Mouse (Mus musculus) lung, postnatal 0 days (tissue): Measurements from ENCODE around the gene Nsf. TPM values are rescaled to one million over a fixed set of nuclear protein-coding genes. Genes with fewer than 3 reads are reported as not detected.

Experiments used
- ATAC-seq: fragments of 200-750 bp; cut with Nextera tagmentation; 2 replicates; pipeline ENCODE4 v1.8.0; 2017; ENCODE audit warnings: moderate library complexity
- DNase-seq: peaks from one replicate; pipeline ENCODE4 v3.0.0-alpha.2; 2016; ENCODE audit warnings: low spot score
- H3K27ac ChIP-seq: fragments of 300-500 bp; sonication (generic); 2 replicates; pipeline ENCODE4 v1.5.1; 2014; ENCODE audit warnings: antibody characterized with exemption, mild to moderate bottlenecking, low read length, mixed read lengths
- H3K27me3 ChIP-seq: fragments of 300-500 bp; sonication (generic); replicated peaks from 2 replicates; pipeline ENCODE4 v1.6.1; 2014; ENCODE audit warnings: low read length, mixed read lengths; ENCODE audit not compliant: insufficient read depth
- H3K36me3 ChIP-seq: fragments of 300-500 bp; sonication (generic); 2 replicates; pipeline ENCODE4 v1.6.1; 2014; ENCODE audit warnings: low read length, mixed read lengths; ENCODE audit not compliant: insufficient read depth
- H3K4me1 ChIP-seq: fragments of 300-500 bp; sonication (generic); 2 replicates; pipeline ENCODE4 v1.6.1; 2014; ENCODE audit warnings: antibody characterized with exemption, low read depth, low read length, mixed read lengths; ENCODE audit not compliant: insufficient read depth
- H3K4me2 ChIP-seq: fragments of 300-500 bp; sonication (generic); replicated peaks from 2 replicates; pipeline ENCODE4 v1.6.1; 2014; ENCODE audit warnings: low read depth, mild to moderate bottlenecking, low read length, moderate library complexity, mixed read lengths
- H3K4me3 ChIP-seq: fragments of 300-500 bp; sonication (generic); 2 replicates; pipeline ENCODE4 v1.5.1; 2014; ENCODE audit warnings: low read depth, low read length
- H3K9ac ChIP-seq: fragments of 300-500 bp; sonication (generic); replicated peaks from 2 replicates; pipeline ENCODE4 v1.6.1; 2014; ENCODE audit warnings: low read depth, mild to moderate bottlenecking
- H3K9me3 ChIP-seq: fragments of 300-500 bp; sonication (generic); 2 replicates; pipeline ENCODE4 v1.6.1; 2016; ENCODE audit warnings: low read length, mixed read lengths
- CTCF ChIP-seq: IDR thresholded peaks from 2 replicates; pipeline ENCODE4 v1.5.1; 2016; ENCODE audit warnings: antibody characterized with exemption, mild to moderate bottlenecking
- EP300 ChIP-seq: IDR thresholded peaks from 2 replicates; pipeline ENCODE4 v1.6.1; 2016; ENCODE audit warnings: antibody characterized with exemption, mild to moderate bottlenecking, control low read depth
- WGBS: fragments of 180-500 bp; shearing (Covaris S2); extraction: QIAGEN DNeasy Blood & Tissue Kit; methylation state at CpG from one replicate; pipeline ENCODE4 v1.1.7; 2014; 5-methylcytosine and 5-hydroxymethylcytosine counted together
- polyA plus RNA-seq: library from polyadenylated mRNA; unstranded; fragments of >200 nt; fragmentation: Nextera tagmentation; extraction: Ambion mirVana; gene quantifications from 2 replicates; pipeline ENCODE4 v1.2.1, GENCODE M21; 2015

Gene Nsf
- polyA plus RNA-seq, 1 experiment from 2014 or later = 47.3 TPM

DNA sequence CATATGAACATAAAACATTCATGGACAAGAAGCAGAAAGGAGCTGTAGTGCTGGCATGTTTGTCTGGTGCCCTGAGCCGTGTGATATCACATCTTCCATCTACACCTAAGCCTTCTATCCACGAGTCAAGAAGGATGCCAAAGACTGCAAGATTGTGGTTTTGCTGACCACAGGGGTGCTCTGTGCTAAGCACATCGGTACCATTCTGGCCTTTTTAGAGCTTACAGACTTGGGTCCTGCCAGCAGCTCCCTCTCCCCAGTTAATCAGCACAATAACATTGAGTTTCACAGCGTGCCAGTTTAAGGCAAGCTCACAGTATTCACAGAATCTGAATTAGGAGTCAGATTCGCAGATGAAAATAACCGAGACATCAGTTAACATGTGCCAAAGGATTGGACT lies 75.4 kb downstream of the Nsf start:
- WGBS = 79% methylated on average over 6 of the region's 6 CpGs
- no peaks in the 10 kb centered on the region for H3K36me3 ChIP-seq

DNA sequence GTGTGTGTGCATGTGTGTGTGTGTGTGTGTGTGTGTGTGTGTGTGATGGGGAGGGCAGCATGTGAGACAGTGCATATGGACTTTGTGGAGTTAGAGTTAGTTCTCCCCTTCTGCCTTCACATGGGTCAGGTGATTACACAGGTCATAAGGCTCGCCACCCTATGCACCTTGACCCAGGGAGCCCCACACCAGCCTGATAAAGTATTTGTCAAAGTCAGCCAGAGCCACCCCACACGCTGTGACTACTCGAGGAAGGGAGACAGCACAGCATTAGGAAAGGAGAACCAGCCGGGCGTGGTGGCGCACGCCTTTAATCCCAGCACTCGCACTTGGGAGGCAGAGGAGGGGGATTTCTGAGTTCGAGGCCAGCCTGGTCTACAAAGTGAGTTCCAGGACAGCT lies 83.5 kb downstream of the Nsf start:
- no peak for ATAC-seq
- peaks cover 5% of the 10 kb centered on the region for H3K36me3 ChIP-seq
- H3K9ac ChIP-seq = no peak overlapping the region
- no peak overlapping the region for H3K27ac ChIP-seq
- no peak overlapping the region for H3K4me3 ChIP-seq
- no peak for DNase-seq
- no peaks in the 10 kb centered on the region for H3K27me3 ChIP-seq
- no peaks in the 10 kb centered on the region for H3K4me1 ChIP-seq
- H3K4me2 ChIP-seq = no peak overlapping the region
- 84% methylated on average over 9 of the region's 9 CpGs for WGBS
- no peaks in the 10 kb centered on the region for H3K9me3 ChIP-seq
- TF ChIP-seq EP300 = no peak

More for the DNA sequence above, 75.4 kb downstream of the Nsf start:
- no peak overlapping the region for H3K4me2 ChIP-seq
- ATAC-seq = no peak
- no peak overlapping the region for H3K4me3 ChIP-seq
- no peak overlapping the region for H3K27ac ChIP-seq
- H3K9ac ChIP-seq = no peak overlapping the region
- DNase-seq = no peak
- no peaks in the 10 kb centered on the region for H3K4me1 ChIP-seq
- no peaks in the 10 kb centered on the region for H3K27me3 ChIP-seq
- TF ChIP-seq CTCF = no peak
- no peak for TF ChIP-seq EP300
- no peaks in the 10 kb centered on the region for H3K9me3 ChIP-seq

DNA sequence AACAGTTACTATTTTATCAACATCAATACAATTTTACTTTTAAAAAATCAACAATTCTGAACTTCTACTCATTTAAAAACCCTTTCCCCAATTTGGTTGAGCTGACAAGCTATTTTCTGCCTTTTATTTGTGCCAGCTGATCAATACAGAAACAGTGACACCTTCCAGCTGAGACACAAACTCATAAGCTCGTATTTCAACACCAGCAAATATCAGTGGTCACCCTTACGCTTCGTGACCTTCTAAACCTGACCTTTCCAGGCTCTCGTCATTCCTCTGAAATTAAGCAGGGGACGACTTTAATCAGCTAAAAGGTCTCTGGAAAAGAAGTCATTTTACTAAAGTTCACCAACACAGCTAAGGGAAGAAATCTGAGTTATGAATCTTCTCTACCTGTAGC lies 86.2 kb downstream of the Nsf start:
- 63% methylated on average over 5 of the region's 5 CpGs for WGBS
- Histone ChIP-seq H3K4me1 (no peaks in the 10 kb centered on the region), H3K9ac (no peak overlapping the region), H3K4me3 (no peak overlapping the region), H3K36me3 (peaks cover 5% of the 10 kb centered on the region), H3K27me3 (no peaks in the 10 kb centered on the region), H3K4me2 (no peak overlapping the region), H3K27ac (no peak overlapping the region), H3K9me3 (no peaks in the 10 kb centered on the region)
- no peak for DNase-seq
- no peak for ATAC-seq
- no peak for TF ChIP-seq CTCF
- TF ChIP-seq EP300 = no peak

DNA sequence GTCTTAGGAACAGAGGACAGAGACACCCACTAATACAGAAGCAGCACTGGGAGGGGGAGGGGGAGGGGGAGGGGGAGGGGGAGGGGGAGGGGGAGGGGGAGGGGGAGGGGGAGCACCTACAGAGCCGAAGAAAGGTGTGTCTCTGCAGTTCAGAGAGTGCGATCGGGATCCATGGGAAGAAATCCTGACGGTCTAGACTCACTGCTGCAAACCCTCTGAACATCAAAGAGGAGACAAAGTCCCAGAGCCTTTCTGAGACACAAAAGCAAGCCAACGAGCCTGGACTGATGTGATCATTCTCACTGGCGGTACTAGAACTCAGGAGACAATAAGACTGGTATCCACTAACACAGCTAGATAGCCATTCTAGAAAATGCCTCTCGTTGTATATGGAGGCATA lies 88.5 kb downstream of the Nsf start:
- DNase-seq = no peak
- no peak overlapping the region for H3K4me2 ChIP-seq
- no peak for ATAC-seq
- H3K4me1 ChIP-seq = no peaks in the 10 kb centered on the region
- no peaks in the 10 kb centered on the region for H3K27me3 ChIP-seq
- H3K27ac ChIP-seq = no peak overlapping the region
- TF ChIP-seq CTCF (no peak), EP300 (no peak)
- whole genome bisulfite sequencing = 84% methylated on average over 7 of the region's 7 CpGs
- H3K36me3 ChIP-seq = peaks cover 13% of the 10 kb centered on the region
- H3K9me3 ChIP-seq = no peaks in the 10 kb centered on the region
- H3K9ac ChIP-seq = no peak overlapping the region
- H3K4me3 ChIP-seq = no peak overlapping the region

DNA sequence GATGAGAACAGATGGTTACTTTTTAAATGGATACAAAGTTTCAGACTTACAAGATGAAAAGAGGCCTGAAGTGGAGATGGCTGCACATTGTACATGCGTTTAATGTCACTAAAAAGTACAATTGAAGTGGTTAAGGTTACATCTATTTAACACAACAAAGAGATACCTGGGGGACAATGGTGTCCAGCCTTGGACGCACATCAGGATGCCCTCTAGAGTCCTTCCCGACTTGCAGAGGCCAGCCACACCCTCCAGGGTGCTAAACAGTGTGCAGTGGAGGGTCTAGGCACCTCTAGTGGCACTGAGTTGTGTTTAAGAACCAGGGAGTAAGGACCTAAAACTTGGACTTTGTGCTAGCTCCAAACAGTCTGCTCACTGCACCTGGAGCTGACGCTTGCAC lies 89.4 kb downstream of the Nsf start:
- ATAC-seq = no peak
- WGBS = 85% methylated on average over 4 of the region's 4 CpGs
- TF ChIP-seq EP300 (no peak), CTCF (no peak)

DNA sequence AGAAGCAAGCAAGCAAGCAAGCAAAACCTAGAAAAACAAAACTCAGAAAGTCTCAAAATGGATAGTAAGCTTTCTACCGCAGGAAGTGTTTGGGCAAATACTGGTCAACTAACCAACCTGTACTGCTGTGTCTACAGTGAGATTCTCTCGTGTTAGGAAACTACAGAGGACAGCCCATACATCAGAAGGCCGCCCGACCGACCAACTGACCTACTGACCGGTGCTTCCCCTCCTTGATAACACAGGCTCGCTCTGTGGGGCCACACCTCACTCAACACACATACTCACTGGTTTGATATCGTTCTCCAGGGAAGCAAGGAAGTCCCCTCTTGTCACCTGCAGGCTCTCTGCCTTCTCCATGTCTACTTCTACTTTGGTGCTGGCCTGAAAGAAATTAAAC lies 90.9 kb downstream of the Nsf start:
- Histone ChIP-seq H3K27ac (no peak overlapping the region), H3K4me2 (no peak overlapping the region), H3K36me3 (peaks cover 13% of the 10 kb centered on the region), H3K9ac (no peak overlapping the region), H3K4me1 (no peaks in the 10 kb centered on the region), H3K9me3 (no peaks in the 10 kb centered on the region), H3K27me3 (no peaks in the 10 kb centered on the region), H3K4me3 (no peak overlapping the region)
- WGBS = 75% methylated on average over 8 of the region's 8 CpGs
- TF ChIP-seq EP300 (no peak), CTCF (no peak)
- DNase-seq (no peak), ATAC-seq (no peak)

More for the DNA sequence above, 89.4 kb downstream of the Nsf start:
- Histone ChIP-seq H3K27me3 (no peaks in the 10 kb centered on the region), H3K36me3 (peaks cover 13% of the 10 kb centered on the region), H3K9me3 (no peaks in the 10 kb centered on the region), H3K4me2 (no peak overlapping the region), H3K4me3 (no peak overlapping the region), H3K9ac (no peak overlapping the region), H3K4me1 (no peaks in the 10 kb centered on the region), H3K27ac (no peak overlapping the region)
- no peak for DNase-seq

DNA sequence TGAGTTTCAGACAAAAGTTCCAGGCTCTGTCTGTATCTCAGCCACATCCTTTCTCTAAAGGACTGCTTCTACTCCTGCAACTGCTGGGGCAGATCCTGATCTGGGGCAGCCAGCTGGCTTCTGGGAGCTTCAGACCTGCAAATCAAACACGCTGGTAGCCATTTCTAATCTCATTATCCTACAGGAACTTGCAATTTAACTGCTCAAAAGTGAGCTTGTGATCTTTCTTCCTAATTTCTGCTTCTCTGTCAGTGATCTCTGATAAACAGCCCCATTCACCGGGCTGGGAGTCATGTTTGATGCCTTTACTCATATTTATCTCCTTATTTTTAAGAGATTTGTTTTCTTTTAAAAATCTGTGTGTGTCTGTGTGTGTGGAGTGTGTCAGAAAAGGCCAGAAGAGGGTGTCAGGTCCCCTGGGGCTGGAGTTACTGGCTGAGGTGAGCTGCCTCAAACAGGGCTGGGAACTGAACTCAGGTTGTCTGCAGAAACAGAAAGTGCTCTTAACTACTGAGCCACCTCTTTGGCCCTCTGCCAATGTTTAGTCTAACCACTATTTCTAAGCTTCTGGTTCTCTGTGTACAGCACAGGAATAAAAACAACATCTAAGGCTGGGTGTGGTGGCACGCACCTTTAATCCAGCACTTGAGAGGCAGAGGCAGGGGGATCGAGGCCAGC lies 93.8 kb downstream of the Nsf start:
- DNase-seq (no peak), ATAC-seq (no peak)
- 73% methylated on average over 4 of the region's 4 CpGs for WGBS
- no peaks in the 10 kb centered on the region for H3K9me3 ChIP-seq
- H3K9ac ChIP-seq = no peak overlapping the region
- TF ChIP-seq CTCF (no peak), EP300 (no peak)
- H3K4me3 ChIP-seq = no peak overlapping the region
- no peaks in the 10 kb centered on the region for H3K27me3 ChIP-seq
- no peak overlapping the region for H3K4me2 ChIP-seq
- no peaks in the 10 kb centered on the region for H3K4me1 ChIP-seq
- H3K36me3 ChIP-seq = peaks cover 13% of the 10 kb centered on the region
- no peak overlapping the region for H3K27ac ChIP-seq
